Mouse (Mus musculus): ENCODE data around the gene Ube2c. TPM values are rescaled to one million over a fixed set of nuclear protein-coding genes. Genes with fewer than 3 reads are reported as not detected.
A peak's percentile ranks its signal among the peaks of the same experiment; 100 is the strongest.

Ube2c gene
- total RNA-seq (2021) = 1 to 10 TPM; 1.4 to 4.0 TPM
- long read RNA-seq, experiment 1 = 0 reads
- long read RNA-seq, experiment 2 = 0 reads

DNA sequence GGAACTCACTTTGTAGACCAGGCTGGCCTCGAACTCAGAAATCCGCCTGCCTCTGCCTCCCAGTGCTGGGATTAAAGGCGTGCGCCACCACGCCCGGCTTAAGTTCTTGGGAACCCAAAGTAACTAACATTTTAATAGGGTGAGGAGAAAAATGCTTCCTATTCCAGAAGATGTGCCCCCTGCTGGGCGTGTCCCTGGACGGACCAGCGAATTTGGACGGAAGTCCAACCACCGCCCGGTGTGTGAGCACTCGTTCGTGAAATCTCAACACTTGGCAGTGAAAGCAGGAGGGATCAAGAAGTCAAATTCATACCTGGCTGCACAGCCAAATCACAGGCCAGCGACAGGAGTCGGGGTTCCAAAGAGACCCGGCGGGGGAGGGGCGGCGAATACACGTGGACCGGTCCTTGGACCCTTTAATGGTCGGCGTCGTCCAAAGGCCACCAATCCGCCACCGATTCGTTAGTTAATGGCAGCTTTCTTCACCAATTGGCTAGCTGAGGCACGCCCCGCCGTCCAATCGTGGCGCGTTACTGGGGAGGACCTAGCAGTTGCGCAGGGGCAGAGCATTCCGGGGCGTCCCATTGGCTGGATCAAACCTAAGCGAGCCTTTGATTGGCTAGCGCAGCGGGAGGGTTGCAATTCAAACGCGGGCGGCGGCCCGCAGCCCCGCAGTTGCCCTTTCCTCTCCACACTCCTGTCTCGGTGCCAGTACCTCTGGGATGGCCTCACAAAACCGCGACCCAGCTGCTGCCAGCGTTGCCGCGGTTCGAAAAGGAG, at the start of gene Ube2c:
TSS of gene Ube2c (plus strand) at position 641 of the 780 bp plus-strand sequence.
- DNase-seq (ENCODE audit: low spot score in 2 of 2) = peak; percentile 91 to 94

DNA sequence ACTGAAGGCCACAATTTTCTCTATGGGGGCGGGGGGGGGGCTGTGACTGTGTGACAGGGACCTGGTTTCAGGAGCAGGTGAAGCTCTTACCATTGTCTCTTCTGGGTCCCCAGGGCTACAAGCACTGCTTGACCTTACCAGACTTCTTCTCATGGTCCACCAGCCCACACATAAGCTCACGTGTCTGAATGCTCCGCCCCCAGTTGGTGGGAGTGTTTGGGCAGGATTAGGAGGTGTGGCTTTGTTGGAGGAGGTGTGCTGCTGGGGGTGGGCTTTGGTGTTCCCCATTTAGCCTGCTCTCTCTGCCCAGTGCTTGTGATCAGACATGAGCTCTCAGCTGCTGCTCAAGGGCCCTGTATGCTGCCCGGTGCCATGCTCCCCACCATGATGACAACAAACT, 46.4 kb upstream of the Ube2c start:
- DNase-seq (ENCODE audit: low spot score in 2 of 2) = no peak

DNA sequence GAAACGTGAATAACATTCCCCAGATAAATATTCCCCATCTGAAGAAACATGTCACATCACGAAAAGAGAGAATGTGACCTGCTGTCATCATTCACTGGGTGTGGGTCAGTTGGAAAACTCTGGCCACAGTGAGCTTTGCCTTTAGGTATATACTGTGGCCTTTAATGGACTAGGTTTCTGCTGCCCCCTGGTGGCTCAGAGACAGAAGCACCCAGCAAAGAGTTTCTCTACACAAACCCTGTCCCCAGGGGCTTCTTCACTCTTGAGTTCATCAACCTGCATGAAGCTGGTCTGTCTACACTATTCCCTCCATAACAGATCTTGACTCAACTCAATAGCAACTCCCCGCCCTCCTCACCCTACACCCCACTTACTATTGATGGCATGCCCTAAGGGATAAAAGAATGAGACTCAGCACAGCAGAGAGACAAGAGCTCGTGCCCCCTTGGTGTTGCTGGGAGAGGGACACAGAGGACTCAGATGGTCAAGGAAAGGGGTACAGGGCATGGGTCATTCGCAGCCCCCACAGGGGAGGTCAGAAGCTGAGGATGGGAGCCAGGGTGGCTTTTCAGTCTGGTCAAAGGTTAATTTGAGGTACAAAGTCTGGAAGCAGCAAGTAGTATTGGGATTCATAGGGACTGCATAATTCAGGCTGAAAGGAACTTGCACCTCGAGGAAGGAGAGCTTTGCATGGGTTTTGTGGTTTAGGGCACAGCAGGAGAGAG, 43.6 kb upstream of the Ube2c start:
- DNase-seq (ENCODE audit: low spot score in 2 of 2) = peak; percentile 57 to 65

DNA sequence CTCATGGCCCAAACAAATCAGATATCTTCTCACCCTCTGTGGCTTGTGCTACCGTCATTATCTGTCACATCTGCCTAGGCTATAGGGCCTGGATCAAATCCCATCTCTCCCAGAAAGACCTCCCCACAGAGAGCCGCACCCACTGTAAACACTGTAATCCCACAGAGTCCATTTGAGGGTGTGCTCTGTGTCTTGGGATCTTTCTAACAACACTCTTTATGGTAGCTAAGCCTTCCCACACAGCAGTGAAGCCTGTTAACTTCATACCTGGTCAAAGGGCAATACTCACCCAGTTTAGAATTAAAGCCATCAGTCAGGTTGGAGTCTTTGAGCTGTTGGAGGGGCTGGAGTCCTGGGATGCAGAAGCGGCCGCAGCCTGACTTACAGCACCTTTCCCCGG, 38.0 kb upstream of the Ube2c start:
- no peak for DNase-seq (ENCODE audit: low spot score in 2 of 2)

DNA sequence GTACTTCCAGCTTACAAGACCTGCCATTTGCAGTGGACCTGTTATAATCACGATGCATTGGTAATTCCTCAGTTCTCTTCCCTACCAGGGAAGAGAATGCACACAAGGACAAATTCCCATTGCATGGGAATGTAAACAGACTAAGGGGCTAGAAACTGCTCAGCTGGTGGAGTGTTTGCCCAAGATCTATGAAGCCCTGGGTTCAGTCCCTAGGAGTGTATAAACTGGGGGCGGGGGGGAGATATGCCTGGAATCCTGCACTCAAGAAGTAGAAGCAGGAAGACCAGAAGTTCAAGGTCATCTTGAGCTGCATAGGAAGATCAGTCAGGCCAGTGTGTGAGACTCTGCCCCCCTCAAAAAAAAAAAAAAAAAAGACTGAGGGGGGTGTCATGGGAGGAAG, 36.4 kb upstream of the Ube2c start:
- no peak for DNase-seq (ENCODE audit: low spot score in 2 of 2)

DNA sequence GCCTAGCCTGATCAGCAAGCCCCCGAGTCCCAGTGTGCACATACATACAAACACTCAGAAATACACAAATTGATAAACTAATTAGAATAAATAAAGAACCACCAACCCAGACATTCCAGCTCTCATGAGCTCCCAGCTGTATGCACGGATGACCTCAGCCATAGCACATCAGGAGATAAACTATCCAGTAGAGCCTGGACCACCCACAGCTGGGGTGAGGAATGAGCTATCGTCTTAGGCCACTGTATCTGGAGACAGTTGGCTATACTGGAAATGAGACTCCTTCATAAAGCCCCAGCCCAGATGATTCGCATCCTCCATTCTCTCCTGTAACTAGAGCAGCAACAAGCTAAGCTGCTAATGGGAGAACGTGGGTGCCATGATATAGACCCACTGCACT, 34.9 kb upstream of the Ube2c start:
- no peak for DNase-seq (ENCODE audit: low spot score in 2 of 2)

DNA sequence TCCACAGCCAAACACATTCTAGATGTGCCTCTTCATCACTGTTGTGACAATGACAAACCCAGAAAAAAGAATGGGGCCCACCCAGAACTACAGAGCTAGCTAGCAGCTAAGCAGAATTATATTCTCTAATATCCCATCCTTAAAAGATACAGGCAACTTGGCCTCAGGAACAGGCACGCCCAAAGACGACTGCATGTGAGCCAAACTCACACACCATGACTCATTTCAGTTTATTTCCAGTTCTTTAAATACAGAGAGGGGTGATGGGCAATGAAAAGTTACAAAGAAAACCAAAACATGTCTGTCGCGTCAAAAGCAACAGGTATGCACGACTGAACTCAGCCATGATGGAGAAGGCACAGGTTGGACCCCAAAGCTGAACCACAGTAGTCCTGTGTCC, 34.3 kb upstream of the Ube2c start:
- no peak for DNase-seq (ENCODE audit: low spot score in 2 of 2)

DNA sequence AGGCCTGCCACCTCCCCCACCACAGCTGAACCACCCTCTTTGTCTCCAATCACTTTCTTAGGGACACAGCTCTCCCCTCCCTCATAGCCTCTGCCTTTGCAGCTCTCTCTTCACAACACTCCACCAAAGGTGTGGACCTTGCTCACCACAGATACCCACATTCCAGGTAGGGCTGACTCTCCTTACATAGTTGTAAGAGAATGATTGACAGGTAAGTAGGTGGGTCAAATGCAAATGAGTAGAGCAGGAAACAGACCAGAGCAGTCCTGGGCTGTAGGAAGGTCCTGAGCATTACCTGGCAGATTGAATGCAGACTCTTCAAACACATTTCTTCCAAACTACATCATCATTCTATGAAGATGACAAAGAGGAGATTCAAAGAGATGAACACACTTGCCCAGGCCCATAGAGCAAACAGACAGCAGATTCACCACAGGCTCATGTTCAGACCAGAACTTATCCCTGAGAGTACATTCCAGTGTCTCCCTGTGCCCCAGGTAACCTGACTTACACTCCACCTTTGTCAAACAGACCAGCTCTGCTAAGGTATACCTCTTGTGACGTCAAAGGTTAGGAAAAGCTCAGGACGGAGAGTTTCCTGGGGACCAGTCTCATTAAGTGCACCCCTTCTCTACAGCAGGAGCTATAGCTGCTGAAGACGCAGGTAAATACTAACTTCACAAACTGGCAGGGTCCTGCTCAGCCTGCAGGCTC, 32.2 kb upstream of the Ube2c start:
- no peak for DNase-seq (ENCODE audit: low spot score in 2 of 2)

DNA sequence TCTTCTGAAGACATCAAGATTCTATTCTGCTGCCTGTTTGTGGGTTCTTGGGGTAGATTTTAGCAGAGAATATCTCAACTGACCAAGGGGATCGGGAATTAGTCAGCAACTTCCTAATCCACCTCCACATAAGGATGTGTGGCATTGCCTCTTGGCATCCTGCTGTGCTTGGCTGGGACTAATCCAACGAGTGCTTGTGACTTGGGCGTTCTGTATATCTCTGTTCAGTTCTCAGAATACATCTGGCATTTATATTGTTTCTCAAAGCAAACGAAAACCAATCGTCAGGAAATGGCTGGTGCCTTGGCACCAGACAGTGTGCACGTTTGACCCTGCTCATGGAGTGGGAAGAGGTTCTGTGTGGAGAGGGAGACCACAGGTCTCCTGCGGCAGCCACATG, 29.8 kb upstream of the Ube2c start:
- no peak for DNase-seq (ENCODE audit: low spot score in 2 of 2)

DNA sequence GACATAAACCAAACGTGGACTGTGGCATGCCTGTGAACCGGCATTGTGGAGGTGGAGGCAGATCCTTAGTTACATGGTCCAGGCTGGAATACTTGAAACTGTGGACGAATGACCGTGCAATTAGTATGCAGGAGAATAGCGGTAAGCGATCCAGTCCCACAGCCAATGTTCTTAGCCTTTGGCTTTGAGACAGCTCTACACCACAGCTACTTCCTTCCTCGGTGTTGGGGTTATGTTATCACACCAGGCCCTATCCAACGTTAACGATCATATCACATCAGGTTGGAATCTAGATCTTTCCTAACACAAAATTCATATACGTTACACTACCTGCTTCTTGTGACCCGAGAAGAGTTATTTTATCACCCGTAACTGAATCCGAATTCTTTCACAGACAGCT, 24.7 kb upstream of the Ube2c start:
- DNase-seq (ENCODE audit: low spot score in 2 of 2) = no peak

DNA sequence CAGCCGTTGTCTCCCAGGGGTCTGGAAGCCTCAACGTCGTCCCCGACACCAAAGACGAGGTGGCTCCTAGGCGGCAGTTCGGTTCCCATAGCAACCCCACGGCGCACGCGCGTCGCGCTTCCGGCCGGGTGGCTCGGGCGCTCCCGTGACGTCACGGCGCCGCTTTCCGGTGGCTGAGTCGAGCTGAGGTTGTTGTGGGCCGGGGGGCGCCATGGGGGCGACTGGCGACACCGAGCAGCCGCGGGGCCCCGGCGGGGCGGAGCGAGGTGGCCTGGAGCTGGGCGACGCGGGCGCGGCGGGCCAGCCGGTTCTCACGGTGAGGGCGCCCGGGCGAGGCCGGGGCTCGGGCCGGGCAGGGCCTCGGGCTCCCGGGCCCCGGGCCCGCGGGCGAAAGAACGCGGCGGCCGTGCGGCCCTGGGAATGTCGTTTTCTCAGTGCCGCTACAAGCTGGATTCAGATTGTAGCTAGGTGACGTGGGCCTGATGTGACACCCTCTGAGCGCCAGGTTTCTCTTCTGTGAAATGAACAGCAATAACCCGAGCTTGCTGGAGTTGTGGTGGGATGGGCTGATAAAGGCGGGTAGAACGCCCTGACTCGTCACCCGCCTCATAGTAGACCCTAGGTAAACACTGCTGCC, 23.7 kb upstream of the Ube2c start, which contains the start of the genes Wfdc3 and Dnttip1:
TSS of gene Wfdc3 (minus strand) at position 89 of the 637 bp plus-strand sequence.
TSS of gene Dnttip1 (plus strand) at position 141 of the 637 bp plus-strand sequence.
- DNase-seq (ENCODE audit: low spot score in 2 of 2) = peak; percentile 95

DNA sequence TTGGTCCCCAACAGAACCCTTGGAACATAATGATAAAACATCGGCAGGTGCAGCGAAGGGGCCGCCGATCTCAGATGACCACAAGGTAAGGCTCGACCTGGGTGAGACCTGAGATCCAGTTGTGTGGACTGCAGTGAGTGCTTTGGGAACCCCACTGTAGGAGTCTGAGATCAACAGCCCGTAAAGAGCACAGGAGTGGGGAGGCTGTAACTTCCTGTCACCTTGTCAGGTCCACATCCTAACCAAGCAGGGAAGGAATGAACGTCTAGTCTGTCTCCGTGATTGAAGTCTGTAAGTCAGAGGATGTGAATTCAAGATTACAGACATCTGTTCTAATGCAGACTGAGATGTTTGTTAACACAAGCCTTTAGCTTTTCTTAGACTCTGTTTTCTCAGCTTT, 23.0 kb upstream of the Ube2c start:
- DNase-seq (ENCODE audit: low spot score in 2 of 2) = no peak

DNA sequence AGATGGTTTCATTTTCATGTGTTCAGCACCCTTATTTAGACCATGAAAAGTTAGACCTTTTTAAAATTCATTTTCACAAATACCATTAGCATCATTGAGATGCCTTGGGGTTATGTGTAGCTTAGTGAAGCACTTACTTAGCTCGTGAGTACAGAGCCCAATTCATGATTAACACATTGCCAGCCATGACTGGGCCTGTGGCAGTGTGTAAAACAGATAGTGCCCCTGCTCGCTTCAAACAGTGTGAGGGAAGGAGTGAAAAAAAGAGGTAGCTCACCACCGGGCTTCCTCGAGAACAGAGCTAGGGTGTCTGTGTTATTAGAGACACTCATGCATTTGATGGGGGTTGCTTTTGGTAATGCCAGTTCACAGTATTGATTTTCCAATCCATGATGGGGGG, 21.5 kb upstream of the Ube2c start:
- DNase-seq (ENCODE audit: low spot score in 2 of 2) = no peak

DNA sequence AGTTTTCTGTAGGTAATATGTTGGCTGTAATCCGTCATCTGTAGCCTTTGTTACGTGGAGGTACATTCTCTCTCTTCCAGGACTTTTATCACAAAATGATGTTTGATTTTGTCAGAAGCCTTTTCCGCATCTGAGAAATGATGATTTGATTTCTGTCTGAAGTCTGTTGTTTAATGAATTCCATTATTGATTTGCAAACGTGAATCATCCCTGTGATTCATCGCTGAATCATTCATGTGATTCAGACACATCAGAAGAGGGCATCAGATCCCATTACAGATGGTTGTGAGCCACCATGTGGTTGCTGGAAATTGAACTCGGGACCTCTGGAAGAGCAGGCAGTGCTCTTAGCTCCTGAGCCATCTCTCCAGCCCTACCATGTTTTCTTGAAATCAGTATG, 20.7 kb upstream of the Ube2c start:
- no peak for DNase-seq (ENCODE audit: low spot score in 2 of 2)

DNA sequence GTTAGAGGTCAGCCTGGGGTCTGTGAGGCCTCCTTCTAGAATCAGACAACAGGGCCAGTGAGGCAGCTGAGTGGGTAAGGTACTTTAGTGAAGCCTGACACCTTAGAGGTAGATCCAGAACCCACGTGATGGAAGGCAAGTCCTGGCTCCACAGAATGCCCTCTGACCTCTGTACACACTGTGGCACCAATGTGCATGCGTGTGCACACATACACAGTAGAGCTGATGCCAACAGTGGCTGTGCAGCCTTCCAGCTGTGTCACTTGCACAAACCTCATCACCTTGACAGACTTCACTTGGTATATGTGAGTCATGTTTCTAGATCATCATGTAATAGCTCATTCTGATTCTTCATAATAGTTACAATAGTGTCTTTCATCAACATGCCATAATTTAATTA, 17.2 kb upstream of the Ube2c start:
- no peak for DNase-seq (ENCODE audit: low spot score in 2 of 2)

DNA sequence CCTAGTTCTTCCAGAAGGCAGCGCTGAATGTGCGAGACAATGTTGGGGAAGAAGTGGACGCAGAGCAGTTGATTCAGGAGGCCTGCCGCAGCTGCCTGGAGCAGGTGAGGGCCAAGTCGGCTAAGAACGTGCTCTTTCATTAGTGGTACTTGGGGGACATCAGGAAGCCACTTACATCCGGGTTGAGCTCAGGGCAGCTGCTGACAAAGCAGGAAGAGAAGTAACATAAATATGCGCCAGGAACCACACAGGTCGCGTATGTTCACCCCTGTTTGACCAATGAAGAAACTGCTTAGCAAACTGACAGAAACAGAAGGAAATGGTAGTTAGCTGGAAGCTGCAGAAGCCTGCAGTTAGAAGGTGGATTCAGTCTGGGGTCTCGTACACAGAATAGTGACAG, 15.6 kb upstream of the Ube2c start:
- DNase-seq (ENCODE audit: low spot score in 2 of 2) = no peak

DNA sequence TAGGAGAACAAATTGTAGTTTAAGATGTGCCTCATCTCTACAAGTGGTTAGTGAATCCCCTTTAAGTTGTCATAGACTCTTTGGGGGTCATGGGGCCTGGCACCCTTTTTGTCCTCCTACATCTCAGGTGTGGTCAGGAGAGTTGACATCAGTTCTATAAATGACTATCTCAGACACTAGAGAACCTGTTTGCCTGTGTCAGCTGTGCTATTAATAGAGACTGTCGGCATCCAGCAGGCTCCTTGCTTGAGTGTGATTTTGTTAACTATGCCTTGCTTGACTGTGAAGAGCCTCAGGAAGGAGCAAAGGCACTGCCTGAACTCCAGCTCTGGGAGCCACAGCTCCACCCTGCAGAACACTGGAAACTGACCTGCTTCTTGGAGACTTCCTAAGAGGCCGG, 14.9 kb upstream of the Ube2c start:
- no peak for DNase-seq (ENCODE audit: low spot score in 2 of 2)

DNA sequence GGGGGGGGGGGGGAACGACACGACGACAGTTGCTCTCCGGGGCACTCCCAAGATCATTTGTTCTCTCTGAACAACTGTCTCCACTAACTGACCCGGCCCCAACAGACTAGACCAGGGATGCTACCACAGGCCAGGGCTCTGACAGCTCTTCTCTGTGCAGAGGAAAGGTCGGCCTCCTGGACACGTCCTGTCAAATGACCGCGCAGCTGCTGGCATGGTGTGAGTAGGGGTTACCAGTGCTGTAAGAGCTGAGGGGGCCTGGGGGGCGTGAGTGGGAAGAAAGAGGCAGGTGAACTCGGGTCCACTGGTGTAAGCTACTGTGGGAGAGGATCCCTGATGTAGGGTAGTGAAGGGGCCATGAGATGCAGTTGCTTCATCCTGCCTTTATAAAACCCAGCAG, 11.9 kb upstream of the Ube2c start:
- DNase-seq (ENCODE audit: low spot score in 2 of 2) = no peak

DNA sequence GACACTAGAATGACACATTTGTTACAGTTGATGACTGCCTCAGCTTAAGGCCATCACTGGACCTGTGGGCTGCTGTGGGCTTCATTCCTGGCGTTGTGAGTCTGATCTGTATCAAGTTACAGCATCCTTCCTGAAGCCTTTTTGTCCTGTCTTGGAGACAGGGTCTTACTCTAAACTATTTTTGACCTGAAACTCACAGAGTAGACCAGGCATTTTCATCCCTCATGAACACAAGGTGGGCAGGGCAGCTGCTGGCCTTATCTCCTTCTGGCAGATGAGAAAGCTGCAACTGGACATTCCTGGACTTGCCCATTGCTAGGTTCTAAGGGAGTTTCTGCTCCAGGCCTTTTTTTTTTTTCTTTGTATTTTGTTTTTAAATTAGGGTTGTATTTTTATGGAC, 11.0 kb upstream of the Ube2c start:
- no peak for DNase-seq (ENCODE audit: low spot score in 2 of 2)

DNA sequence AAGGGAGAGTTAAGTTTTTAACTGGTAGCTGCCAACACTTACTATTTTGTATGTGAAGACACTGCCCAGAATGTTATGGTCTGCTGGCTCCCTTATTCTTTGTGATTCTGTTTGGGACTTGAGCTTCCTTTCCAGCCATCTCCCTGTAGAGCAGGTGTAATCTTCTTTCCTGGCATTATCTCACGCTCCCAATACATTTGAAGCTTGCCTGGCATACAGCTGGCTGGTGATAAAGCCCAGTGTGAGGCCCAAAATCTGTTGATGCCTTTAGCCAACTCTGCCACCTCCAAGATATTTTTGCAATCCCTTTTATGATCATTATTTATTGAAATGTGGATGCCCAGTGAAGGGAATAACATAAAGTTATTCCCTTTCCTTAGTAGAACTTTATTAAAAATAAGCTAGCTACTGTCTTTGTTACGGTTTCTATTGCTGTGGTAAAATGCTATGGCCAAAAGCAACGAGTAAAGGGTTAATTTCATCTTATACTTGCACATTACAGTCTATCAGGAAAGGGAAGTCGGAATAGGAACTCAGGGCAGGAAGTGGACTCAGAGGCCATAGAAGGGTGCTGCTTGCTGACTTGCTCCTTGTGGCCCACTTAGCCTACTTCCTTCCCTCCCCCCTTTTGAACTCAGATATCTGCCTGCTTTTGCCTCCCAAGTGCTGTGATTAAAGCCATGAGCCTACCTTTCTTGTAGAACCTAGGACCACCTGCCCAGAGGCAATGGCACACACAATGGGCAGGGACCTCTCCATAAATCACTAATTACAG, 9.5 kb upstream of the Ube2c start:
- DNase-seq (ENCODE audit: low spot score in 2 of 2) = no peak

DNA sequence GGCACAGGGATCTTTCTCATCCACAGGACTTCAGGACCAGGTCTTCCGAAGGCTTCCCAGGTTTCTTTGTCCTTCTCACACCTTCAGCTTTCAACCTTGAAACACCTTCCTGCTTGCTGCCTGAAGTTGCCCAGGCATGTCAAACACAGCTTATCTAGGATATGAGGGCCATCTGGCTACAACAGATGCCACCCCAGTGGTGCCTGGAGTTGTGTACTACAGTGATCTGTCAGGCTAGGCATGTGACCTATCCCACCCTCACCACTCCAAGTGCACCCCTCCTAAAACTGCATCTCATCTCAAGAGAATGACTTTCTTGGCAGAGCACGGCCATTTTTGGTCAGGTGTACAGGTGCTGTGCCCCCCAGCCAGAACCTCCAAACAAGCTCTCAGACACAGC, 8.2 kb upstream of the Ube2c start:
- no peak for DNase-seq (ENCODE audit: low spot score in 2 of 2)
